Mouse (Mus musculus) megakaryocyte-erythroid progenitor cell, adult 5 weeks (primary cell): Measurements from ENCODE around the gene Gm7682. TPM values are rescaled to one million over a fixed set of nuclear protein-coding genes. Genes with fewer than 3 reads are reported as not detected.

Source experiments
- polyA plus RNA-seq: library from polyadenylated mRNA; stranded (reverse); fragments of >175 nt; gene quantifications from 2 replicates; pipeline ENCODE4 v1.2.3, GENCODE M21; 2012

The Gm7682 gene
- polyA plus RNA-seq = not detected in 2 replicates

DNA sequence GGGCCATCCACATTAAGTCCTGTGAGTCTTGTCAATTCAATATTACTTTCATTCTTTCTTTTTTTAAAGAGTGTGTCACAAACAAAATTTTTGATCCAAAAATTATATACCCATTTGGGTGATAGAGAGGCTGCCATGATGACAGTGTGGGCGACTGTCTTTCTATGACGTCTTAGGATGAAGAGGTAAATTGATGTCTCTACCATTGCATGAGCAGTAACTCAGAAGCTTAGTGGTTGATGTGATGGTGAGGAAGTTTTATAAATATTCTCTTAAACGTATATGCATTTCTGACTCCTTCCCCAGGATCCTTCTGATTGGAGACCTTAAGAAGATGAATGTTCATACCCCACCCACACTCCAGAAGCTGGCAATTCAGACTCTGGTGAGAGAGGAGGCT lies at the start of gene Gm7682:
Gm7682 (plus strand) TSS at position 301 of the 400 bp plus-strand sequence.

Other genes with a start within 250 kb of the Gm7682 start
- not detected in 2 replicates for gene Gm3106, start 227.8 kb upstream of the Gm7682 start, polyA plus RNA-seq
- not detected in 2 replicates for gene A430089I19Rik, start 139.0 kb upstream of the Gm7682 start, polyA plus RNA-seq
- gene Gm6502, start 131.3 kb upstream of the Gm7682 start, polyA plus RNA-seq = not detected in 2 replicates
- not detected in 2 replicates for gene AA792892, start 106.0 kb upstream of the Gm7682 start, polyA plus RNA-seq
- not detected in 2 replicates for gene Gm3139, start 80.5 kb downstream of the Gm7682 start, polyA plus RNA-seq
- gene Gm3147, start 170.6 kb downstream of the Gm7682 start, polyA plus RNA-seq = not detected in 2 replicates
- gene Gm6509, start 178.2 kb downstream of the Gm7682 start, polyA plus RNA-seq = not detected in 2 replicates
- not detected in 2 replicates for gene Gm6205, start 202.6 kb downstream of the Gm7682 start, polyA plus RNA-seq